ENCODE assay signal across 20 mouse cellular contexts in the genomic region with DNA sequence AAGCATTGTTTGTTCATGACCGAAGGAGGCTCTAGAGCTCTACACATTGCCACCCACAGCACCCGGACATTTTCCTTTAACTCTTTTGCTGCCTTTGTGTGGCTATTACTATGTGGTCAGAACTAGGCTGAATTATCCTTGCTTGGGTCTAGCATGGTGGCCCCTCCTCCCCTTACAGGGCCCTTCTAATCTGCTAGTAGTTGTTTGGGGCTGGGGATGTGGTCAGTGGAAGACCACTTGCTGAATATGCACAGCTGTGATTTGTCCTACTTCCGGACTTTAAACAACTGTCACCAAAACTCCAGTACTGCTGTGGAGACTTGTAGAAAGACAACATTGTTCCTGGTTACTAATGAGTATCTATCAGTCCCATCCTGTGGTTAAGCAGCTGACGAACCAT.
"Had no signal": no experiment of that assay in that cellular context is flagged by ENCODE, and none has a peak within 500 bp of the region (broad histone marks: within the 10 kb centered on the region; RNA-seq: fewer than 3 reads in every experiment).

No protein-coding gene starts in this region.

- H3K27ac ChIP-seq: liver, embryonic 14.5 days; midbrain, embryonic 10.5 days; midbrain, embryonic 12.5 days; neural tube, embryonic 13.5 days; neural tube, embryonic 15.5 days; stomach, embryonic 15.5 days had no signal

- H3K9ac ChIP-seq: liver, embryonic 14.5 days; lung, embryonic 14.5 days; midbrain, embryonic 12.5 days; neural tube, embryonic 13.5 days; neural tube, embryonic 15.5 days; stomach, embryonic 15.5 days had no signal

- H3K27me3 ChIP-seq: midbrain, embryonic 12.5 days; neural tube, embryonic 13.5 days; neural tube, embryonic 15.5 days; stomach, embryonic 15.5 days had no signal

- H3K4me1 ChIP-seq: neural tube, embryonic 15.5 days had no signal

- ATAC-seq: midbrain, embryonic 16.5 days had no signal

- H3K4me2 ChIP-seq: lung, embryonic 14.5 days; midbrain, embryonic 12.5 days; neural tube, embryonic 13.5 days; neural tube, embryonic 15.5 days; stomach, embryonic 15.5 days had no signal

- H3K9me3 ChIP-seq: midbrain, embryonic 10.5 days; midbrain, embryonic 12.5 days; neural tube, embryonic 13.5 days; neural tube, embryonic 15.5 days; stomach, embryonic 15.5 days had no signal

- DNase-seq: lung, adult 18-20 months; lung, embryonic 14.5 days; lung, postnatal 4 days; midbrain, embryonic 14.5 days; retina, postnatal 1 day; right cerebral cortex, adult 18-20 months; right cerebral cortex, postnatal 25 days; right cerebral cortex, postnatal 4 days; spleen, adult 18-20 months; thymus, adult 2 months; thymus, postnatal 25 days; thymus, postnatal 4 days had no signal

- H3K4me3 ChIP-seq: midbrain, embryonic 10.5 days; midbrain, embryonic 12.5 days; myocyte; neural tube, embryonic 13.5 days; neural tube, embryonic 15.5 days; stomach, embryonic 15.5 days had no signal
